Mouse (Mus musculus) stomach, postnatal 0 days (tissue): ENCODE measurements at regions not wholly inside any gene's neighbourhood (a gene's known extent, or its start where the extent isn't known, plus 50 kb on each side); places are given as distances from the start of the nearest gene placed in this dataset.

ENCODE experiments used
- ATAC-seq: fragments of 200-750 bp; cut with Nextera tagmentation; 2 replicates; pipeline ENCODE4 v1.8.0; 2017; ENCODE audit not compliant: low FRiP score, low TSS enrichment
- DNase-seq: peaks from one replicate; pipeline ENCODE4 v3.0.0-alpha.2; 2016; ENCODE audit warnings: low spot score
- H3K27ac ChIP-seq: fragments of 300-500 bp; sonication (generic); replicated peaks from 2 replicates; pipeline ENCODE4 v1.5.1; 2014; ENCODE audit warnings: mild to moderate bottlenecking, control low read depth
- H3K27me3 ChIP-seq: fragments of 300-500 bp; sonication (generic); 2 replicates; pipeline ENCODE4 v1.6.1; 2014; ENCODE audit warnings: low read length; ENCODE audit not compliant: control insufficient read depth, insufficient read depth
- H3K36me3 ChIP-seq: fragments of 300-500 bp; sonication (generic); 2 replicates; pipeline ENCODE4 v1.6.1; 2014; ENCODE audit warnings: low read length, mixed read lengths; ENCODE audit not compliant: control insufficient read depth, insufficient read depth
- H3K4me1 ChIP-seq: fragments of 300-500 bp; sonication (generic); replicated peaks from 2 replicates; pipeline ENCODE4 v1.6.1; 2014; ENCODE audit warnings: antibody characterized with exemption; ENCODE audit not compliant: control insufficient read depth, insufficient read depth
- H3K4me2 ChIP-seq: fragments of 300-500 bp; sonication (generic); replicated peaks from 2 replicates; pipeline ENCODE4 v1.6.1; 2014; ENCODE audit warnings: low read depth, mild to moderate bottlenecking, control low read depth, moderate library complexity
- H3K4me3 ChIP-seq: fragments of 300-500 bp; sonication (generic); 2 replicates; pipeline ENCODE4 v1.5.1; 2014; ENCODE audit warnings: low read depth, low read length, control low read depth
- H3K9ac ChIP-seq: fragments of 300-500 bp; sonication (generic); 2 replicates; pipeline ENCODE4 v1.6.1; 2014; ENCODE audit warnings: mild to moderate bottlenecking, low read length, control low read depth, mixed read lengths
- H3K9me3 ChIP-seq: fragments of 300-500 bp; sonication (generic); 2 replicates; pipeline ENCODE4 v1.6.1; 2016; ENCODE audit warnings: low read length; ENCODE audit not compliant: control insufficient read depth
- CTCF ChIP-seq: IDR thresholded peaks from 2 replicates; pipeline ENCODE4 v1.5.1; 2016; ENCODE audit warnings: antibody characterized with exemption, low read depth, mild to moderate bottlenecking, moderate library complexity
- EP300 ChIP-seq: optimal IDR thresholded peaks from 2 replicates; pipeline ENCODE3; 2016; ENCODE audit warnings: antibody characterized with exemption
- WGBS: fragments of 180-500 bp; shearing (Covaris S2); extraction: QIAGEN DNeasy Blood & Tissue Kit; methylation state at CpG from one replicate; pipeline ENCODE4 v1.1.7; 2014; 5-methylcytosine and 5-hydroxymethylcytosine counted together

DNA sequence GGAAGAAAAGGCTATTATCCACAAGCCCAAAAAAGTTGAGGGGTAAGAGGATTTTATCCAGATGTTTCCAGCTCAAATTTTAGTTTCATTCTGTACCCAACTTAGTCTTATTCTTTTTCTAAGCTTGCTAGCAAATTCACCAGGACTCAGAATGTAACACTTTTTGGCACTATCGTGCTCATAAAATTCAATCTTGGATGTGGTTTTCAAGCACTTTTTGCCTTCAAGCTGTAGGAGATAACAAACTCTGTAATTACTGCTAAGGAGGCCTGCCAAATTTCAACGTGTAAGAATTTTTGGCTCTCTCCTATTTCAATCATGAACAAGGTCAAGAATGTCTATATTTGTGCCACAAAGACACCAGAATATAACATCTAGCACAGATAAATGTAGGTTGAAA is 115.7 kb upstream of the Ell2 start:
- H3K9ac ChIP-seq, result no peak overlapping the region
- TF ChIP-seq EP300 (no peak), CTCF (no peak)
- DNase-seq, result no peak
- H3K4me2 ChIP-seq, result no peak overlapping the region
- ATAC-seq, result no peak
- no peak overlapping the region for H3K4me3 ChIP-seq
- H3K27ac ChIP-seq, result no peak overlapping the region
- H3K9me3 ChIP-seq, result no peaks in the 10 kb centered on the region
- H3K36me3 ChIP-seq, result no peaks in the 10 kb centered on the region
- 47% methylated on average over 2 of the region's 2 CpGs for WGBS
- H3K27me3 ChIP-seq, result no peaks in the 10 kb centered on the region
- H3K4me1 ChIP-seq, result no peaks in the 10 kb centered on the region

DNA sequence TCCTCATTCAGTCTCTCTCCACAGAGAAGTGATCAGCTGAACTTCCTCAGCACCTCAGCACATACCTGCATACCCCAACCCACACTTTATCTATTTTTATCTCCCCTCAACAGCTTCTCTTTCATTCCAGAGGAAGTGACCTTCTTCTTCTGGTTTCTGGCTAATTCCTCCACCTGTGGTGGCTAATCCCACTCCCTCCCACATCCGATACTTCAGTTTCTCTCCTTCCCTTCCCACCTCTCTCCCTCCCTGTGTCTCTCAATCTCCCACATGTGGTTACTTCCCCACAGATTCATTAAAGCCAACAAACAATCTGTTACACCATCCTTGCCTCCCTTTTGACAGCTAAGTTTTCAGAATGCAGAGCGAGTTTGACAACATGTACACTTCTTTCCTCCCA is 109.7 kb upstream of the Ell2 start:
- TF ChIP-seq EP300 (no peak), CTCF (no peak)
- DNase-seq, result no peak
- H3K27ac ChIP-seq, result no peak overlapping the region
- H3K4me3 ChIP-seq, result no peak overlapping the region
- H3K36me3 ChIP-seq, result no peaks in the 10 kb centered on the region
- H3K9ac ChIP-seq, result no peak overlapping the region
- H3K4me1 ChIP-seq, result no peaks in the 10 kb centered on the region
- no peak overlapping the region for H3K4me2 ChIP-seq
- 88% methylated on average over 2 of the region's 2 CpGs for WGBS
- H3K9me3 ChIP-seq, result no peaks in the 10 kb centered on the region
- no peaks in the 10 kb centered on the region for H3K27me3 ChIP-seq
- ATAC-seq, result no peak

DNA sequence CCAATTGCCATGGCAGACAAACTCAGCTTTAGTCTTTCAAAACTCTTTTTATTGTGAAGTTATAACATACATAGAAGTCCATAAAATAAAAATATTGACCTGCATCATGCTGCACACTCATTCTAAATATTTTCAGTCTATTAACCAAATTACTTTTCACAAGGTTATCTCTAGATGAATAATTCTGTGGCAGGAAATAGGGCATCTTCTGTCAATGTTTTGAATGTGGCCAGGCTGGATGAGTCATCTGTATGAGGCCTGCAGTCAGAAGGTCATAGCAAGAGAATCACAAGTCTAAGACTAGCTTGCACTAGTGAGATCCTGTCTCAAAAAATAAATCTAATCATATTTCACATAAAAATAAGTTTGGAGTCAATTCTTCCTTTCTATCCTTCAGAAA is 108.4 kb upstream of the Ell2 start:
- no peaks in the 10 kb centered on the region for H3K27me3 ChIP-seq
- DNase-seq (no peak), ATAC-seq (no peak)
- H3K4me3 ChIP-seq, result no peak overlapping the region
- H3K27ac ChIP-seq, result no peak overlapping the region
- H3K9me3 ChIP-seq, result no peaks in the 10 kb centered on the region
- no peak overlapping the region for H3K9ac ChIP-seq
- TF ChIP-seq CTCF (no peak), EP300 (no peak)
- no peaks in the 10 kb centered on the region for H3K4me1 ChIP-seq
- H3K4me2 ChIP-seq, result no peak overlapping the region
- no peaks in the 10 kb centered on the region for H3K36me3 ChIP-seq

DNA sequence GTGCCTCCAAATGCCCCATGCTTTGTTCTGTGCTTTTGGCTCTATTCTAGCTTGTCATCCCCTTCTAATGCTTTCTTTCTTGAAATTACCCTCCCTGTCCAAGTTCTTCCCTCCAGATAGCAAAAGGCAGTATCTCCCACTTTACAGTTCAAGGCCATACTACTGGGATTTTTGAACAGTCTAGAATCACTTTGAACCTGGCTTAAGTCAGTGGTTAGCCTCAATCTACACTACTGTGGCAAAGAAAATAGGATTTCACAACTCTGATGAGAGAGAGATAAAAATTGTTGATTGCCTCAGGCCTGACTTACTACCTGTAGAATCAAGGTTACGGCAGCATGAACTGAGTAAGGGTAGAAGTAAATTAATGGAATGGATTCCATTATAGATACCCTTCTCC is 107.9 kb upstream of the Ell2 start:
- H3K9me3 ChIP-seq, result no peaks in the 10 kb centered on the region
- TF ChIP-seq EP300 (no peak), CTCF (no peak)
- ATAC-seq, result no peak

DNA sequence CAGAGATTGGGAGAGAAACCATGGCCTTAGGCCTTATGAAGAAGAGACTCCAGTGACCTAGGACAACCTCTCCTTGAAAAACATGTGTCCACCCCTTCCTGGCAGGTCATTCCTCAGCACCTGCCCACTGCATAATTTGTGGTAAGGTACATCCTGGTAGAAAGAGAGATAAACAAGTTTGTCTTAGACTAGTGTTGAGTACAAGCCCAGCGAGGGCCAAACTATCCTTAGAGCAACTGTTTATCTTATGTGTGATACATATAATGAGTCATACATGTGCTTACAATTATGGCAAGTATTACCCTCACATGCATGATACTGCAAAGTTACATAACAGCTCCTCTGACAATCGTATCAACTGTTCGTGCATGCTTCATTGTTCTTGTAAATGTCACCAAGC is 83.3 kb upstream of the Ell2 start:
- H3K36me3 ChIP-seq, result no peaks in the 10 kb centered on the region
- no peak for TF ChIP-seq EP300
- no peak for TF ChIP-seq CTCF
- WGBS, result 55% methylated on average over 3 of the region's 3 CpGs

More for the DNA sequence above, 107.9 kb upstream of the Ell2 start:
- 91% methylated on average over 1 of the region's 1 CpGs for WGBS
- no peaks in the 10 kb centered on the region for H3K27me3 ChIP-seq
- no peak for DNase-seq
- no peaks in the 10 kb centered on the region for H3K36me3 ChIP-seq
- no peaks in the 10 kb centered on the region for H3K4me1 ChIP-seq
- no peak overlapping the region for H3K4me2 ChIP-seq
- no peak overlapping the region for H3K4me3 ChIP-seq
- H3K9ac ChIP-seq, result no peak overlapping the region
- H3K27ac ChIP-seq, result no peak overlapping the region

DNA sequence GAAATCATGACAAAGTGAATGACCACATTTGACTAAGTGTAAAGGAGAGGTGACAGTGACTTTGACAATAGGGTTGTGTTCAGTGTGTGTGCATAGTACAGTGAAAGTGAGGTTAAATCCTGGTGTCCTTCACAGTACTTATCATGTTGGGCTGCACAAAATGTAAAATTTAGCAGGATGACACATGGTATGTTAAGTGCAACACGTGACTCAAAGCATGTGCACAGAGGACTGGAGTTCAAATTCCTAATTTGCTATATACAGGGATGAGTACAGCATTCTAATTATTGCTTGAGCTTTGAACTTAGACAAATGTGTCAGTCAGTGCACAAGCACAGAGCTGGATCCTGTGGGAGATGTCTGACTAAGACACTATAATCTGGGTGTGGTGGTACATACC is 79.2 kb upstream of the Ell2 start:
- Histone ChIP-seq H3K9me3 (no peaks in the 10 kb centered on the region), H3K27me3 (no peaks in the 10 kb centered on the region), H3K27ac (no peak overlapping the region), H3K9ac (no peak overlapping the region), H3K4me3 (no peak overlapping the region), H3K4me2 (no peak overlapping the region), H3K36me3 (no peaks in the 10 kb centered on the region), H3K4me1 (no peaks in the 10 kb centered on the region)
- DNase-seq (no peak), ATAC-seq (no peak)
- 69% methylated on average over 1 of the region's 1 CpGs for WGBS
- no peak for TF ChIP-seq EP300
- no peak for TF ChIP-seq CTCF

More for the DNA sequence above, 83.3 kb upstream of the Ell2 start:
- Histone ChIP-seq H3K4me2 (no peak overlapping the region), H3K9ac (no peak overlapping the region), H3K4me1 (no peaks in the 10 kb centered on the region), H3K4me3 (no peak overlapping the region), H3K27ac (no peak overlapping the region), H3K27me3 (no peaks in the 10 kb centered on the region), H3K9me3 (no peaks in the 10 kb centered on the region)
- DNase-seq (no peak), ATAC-seq (peak; percentile 91)
